Mouse (Mus musculus) heart, embryonic 14.5 days (tissue): ENCODE data around the gene Dnajc22. TPM values are rescaled to one million over a fixed set of nuclear protein-coding genes. Genes with fewer than 3 reads are reported as not detected.

Experiments used
- ATAC-seq: fragments of 200-750 bp; cut with Nextera tagmentation; 2 replicates; pipeline ENCODE4 v1.8.0; 2017; ENCODE audit warnings: low read depth, moderate TSS enrichment; ENCODE audit not compliant: insufficient number of reproducible peaks, insufficient read depth, low FRiP score
- H3K27ac ChIP-seq, 2 experiments: fragments of 200-500 bp in 1 of 2; fragments of 300-500 bp in 1 of 2; sonication (generic) in 1 of 2; replicated peaks in 1 of 2; 2 replicates each; pipeline ENCODE4 v1.5.1; 2012 to 2014; ENCODE audit warnings: low read depth in 2 of 2, low read length in 2 of 2, control low read depth in 1 of 2, mild to moderate bottlenecking in 1 of 2, mixed read lengths in 1 of 2; ENCODE audit not compliant: control insufficient read depth in 1 of 2, insufficient read depth in 1 of 2
- H3K27me3 ChIP-seq: fragments of 300-500 bp; sonication (generic); 2 replicates; pipeline ENCODE4 v1.6.1; 2014; ENCODE audit warnings: mild to moderate bottlenecking, low read length, control low read depth; ENCODE audit not compliant: control insufficient read depth, insufficient read depth
- H3K36me3 ChIP-seq: fragments of 300-500 bp; sonication (generic); 2 replicates; pipeline ENCODE4 v1.6.1; 2014; ENCODE audit warnings: mild to moderate bottlenecking, control low read depth, low read length, mixed read lengths; ENCODE audit not compliant: control insufficient read depth, insufficient read depth
- H3K4me1 ChIP-seq, 2 experiments: fragments of 200-500 bp in 1 of 2; fragments of 300-500 bp in 1 of 2; sonication (generic) in 1 of 2; 2 replicates each; pipeline ENCODE4 v1.6.1; 2012 to 2014; ENCODE audit warnings: low read length in 2 of 2, control low read depth in 1 of 2, mixed read lengths in 1 of 2; ENCODE audit not compliant: control insufficient read depth in 2 of 2, insufficient read depth in 2 of 2
- H3K4me2 ChIP-seq: fragments of 300-500 bp; sonication (generic); 2 replicates; pipeline ENCODE4 v1.6.1; 2014; ENCODE audit warnings: mild to moderate bottlenecking, low read length
- H3K4me3 ChIP-seq, 2 experiments: fragments of 200-500 bp in 1 of 2; fragments of 300-500 bp in 1 of 2; sonication (generic) in 1 of 2; 2 replicates each; pipeline ENCODE4 v1.5.1; 2012 to 2014; ENCODE audit warnings: low read length in 2 of 2, mild to moderate bottlenecking in 2 of 2, control low read depth in 1 of 2, low read depth in 1 of 2, moderate library complexity in 1 of 2; ENCODE audit not compliant: control insufficient read depth in 1 of 2, insufficient read depth in 1 of 2
- H3K9ac ChIP-seq: fragments of 300-500 bp; sonication (generic); 2 replicates; pipeline ENCODE4 v1.6.1; 2014; ENCODE audit warnings: mild to moderate bottlenecking, low read length
- H3K9me3 ChIP-seq: fragments of 300-500 bp; sonication (generic); 2 replicates; pipeline ENCODE4 v1.6.1; 2016; ENCODE audit warnings: low read length, control low read depth; ENCODE audit not compliant: control insufficient read depth
- WGBS: fragments of 180-500 bp; shearing (Covaris S2); extraction: QIAGEN DNeasy Blood & Tissue Kit; methylation state at CpG from one replicate; pipeline ENCODE4 v1.1.7; 2014; 5-methylcytosine and 5-hydroxymethylcytosine counted together
- polyA plus RNA-seq: library from polyadenylated mRNA; unstranded; fragments of >200 nt; fragmentation: Nextera tagmentation; extraction: Ambion mirVana; gene quantifications from 2 replicates; pipeline ENCODE4 v1.2.1, GENCODE M21; 2014

Dnajc22 gene
- polyA plus RNA-seq, 1 experiment from 2014 or later, result 1.3 TPM

- no peak overlapping the region for H3K9ac ChIP-seq
- no peaks in the 10 kb centered on the region for H3K9me3 ChIP-seq
- ATAC-seq, result peak; percentile 76
- H3K4me2 ChIP-seq, result 0 out of 2 replicates have a peak overlapping the region, but pooled peaks have one; percentile 11
- peaks cover 9 to 16% of the 10 kb centered on the region in 2 experiments for H3K4me1 ChIP-seq
- H3K27me3 ChIP-seq, result no peaks in the 10 kb centered on the region
- H3K27ac ChIP-seq, result peak overlapping the region; percentile 62 to 71
- no peak overlapping the region for H3K4me3 ChIP-seq
- H3K36me3 ChIP-seq, result no peaks in the 10 kb centered on the region
- 17% methylated on average over 11 of the region's 11 CpGs for WGBS
These were observed 23.6 kb downstream of the Dnajc22 start for GRCm38 (mm10) chr15:99116539-99116938.

DNA sequence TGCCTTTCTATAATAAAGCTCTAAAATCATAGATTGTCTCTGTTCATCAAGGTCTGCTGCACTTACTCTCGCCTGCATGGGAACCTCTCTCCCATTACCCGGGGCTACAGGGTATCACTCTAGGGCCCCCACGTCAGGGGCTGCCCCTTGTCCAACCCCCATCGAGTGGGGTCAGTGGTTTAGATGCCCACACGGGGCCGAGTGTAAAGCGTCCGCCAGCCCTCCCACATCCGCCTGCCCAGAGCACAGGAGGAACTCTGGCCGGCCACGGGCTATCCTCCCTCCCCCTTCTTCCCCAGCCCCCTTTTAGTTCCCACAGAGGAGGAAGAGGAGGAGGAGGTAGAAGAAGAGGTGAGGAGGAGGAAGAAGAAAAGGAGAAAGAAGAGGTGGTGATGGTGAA, 27.8 kb downstream of the Dnajc22 start:
- H3K9ac ChIP-seq, result peak overlapping the region; percentile 59; the same call in 1 of the 2 replicates
- no peaks in the 10 kb centered on the region for H3K36me3 ChIP-seq
- peaks cover 9 to 16% of the 10 kb centered on the region in 2 experiments for H3K4me1 ChIP-seq
- H3K9me3 ChIP-seq, result no peaks in the 10 kb centered on the region
- ATAC-seq, result no peak
- H3K27ac ChIP-seq, result no peak overlapping the region; a peak in 1 of 4 replicates
- H3K4me2 ChIP-seq, result peak overlapping the region; percentile 46
- 10% methylated on average over 11 of the region's 11 CpGs for WGBS
- H3K4me3 ChIP-seq, result no peak overlapping the region
- no peaks in the 10 kb centered on the region for H3K27me3 ChIP-seq

- Histone ChIP-seq H3K9me3 (no peaks in the 10 kb centered on the region), H3K36me3 (no peaks in the 10 kb centered on the region), H3K9ac (no peak overlapping the region), H3K4me1 (peaks cover 6 to 12% of the 10 kb centered on the region in 2 experiments), H3K4me2 (no peak overlapping the region), H3K4me3 (no peak overlapping the region), H3K27ac (no peak overlapping the region), H3K27me3 (no peaks in the 10 kb centered on the region)
- no peak for ATAC-seq
- 82% methylated on average over 2 of the region's 2 CpGs for WGBS
These were observed 29.7 kb downstream of the Dnajc22 start for GRCm38 (mm10) chr15:99122642-99123041.

- 1% methylated on average over 12 of the region's 12 CpGs for WGBS
- H3K9me3 ChIP-seq, result no peaks in the 10 kb centered on the region
- H3K27ac ChIP-seq, result peak within 1 kb of the TSS; percentile 96 to 97
- peaks cover 13 to 35% of the 10 kb centered on the region in 2 experiments for H3K4me1 ChIP-seq
- H3K4me3 ChIP-seq, result peak within 1 kb of the TSS; percentile 63 to 83
- H3K27me3 ChIP-seq, result no peaks in the 10 kb centered on the region
- H3K4me2 ChIP-seq, result peak within 1 kb of the TSS; percentile 66
- ATAC-seq, result no peak; the same call in 1 of the 2 replicates
- H3K9ac ChIP-seq, result peak within 1 kb of the TSS; percentile 83
- H3K36me3 ChIP-seq, result no peaks in the 10 kb centered on the region
These were observed 32.7 kb downstream of the Dnajc22 start, which contains the start of gene Spats2 for GRCm38 (mm10) chr15:99125711-99126080. Gene Spats2, plus strand, starts transcription at chr15:99125916.

DNA sequence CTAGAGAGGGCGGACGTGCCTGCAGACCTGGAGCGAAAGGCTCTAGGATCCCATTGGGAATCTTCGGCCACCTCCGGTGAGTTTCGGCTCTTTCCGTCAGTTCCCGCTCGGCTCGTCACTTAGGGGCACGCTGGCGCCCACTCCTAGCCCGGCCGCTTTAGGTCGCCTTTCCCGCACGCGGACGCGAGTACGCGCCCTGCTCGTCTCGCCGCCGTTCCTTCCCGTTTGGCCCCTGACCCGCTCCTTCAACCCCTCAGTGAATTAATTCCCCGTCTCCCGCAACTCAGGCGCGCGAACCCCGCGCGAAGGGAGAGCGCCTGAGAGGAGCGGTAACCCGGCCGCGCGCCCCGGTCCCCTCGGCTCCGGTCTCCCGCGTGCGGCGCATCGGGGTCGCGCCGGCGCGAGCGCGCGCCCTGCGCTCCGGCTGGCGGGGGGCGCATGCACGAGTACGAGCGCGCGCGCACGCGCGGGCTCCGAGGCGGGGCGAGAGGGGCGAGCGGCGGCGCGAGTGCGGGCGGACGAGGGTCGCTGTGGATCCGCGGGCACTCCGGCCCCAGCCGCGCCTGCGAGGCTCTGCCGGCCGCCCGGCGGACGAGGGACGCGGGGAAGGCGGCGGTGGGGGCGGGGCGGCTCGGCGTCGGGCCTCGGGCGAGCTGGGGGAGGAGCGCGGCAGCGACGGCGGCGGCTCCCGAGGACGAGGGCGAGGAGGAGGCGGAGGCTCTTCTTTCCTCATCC, 33.3 kb downstream of the Dnajc22 start:
- Histone ChIP-seq H3K27ac (peak overlapping the region; percentile 96 to 97), H3K4me3 (peak overlapping the region; percentile 63 to 83), H3K36me3 (no peaks in the 10 kb centered on the region; the same call in 1 of the 2 replicates), H3K4me2 (peak overlapping the region; percentile 66), H3K4me1 (peaks cover 9 to 31% of the 10 kb centered on the region in 2 experiments), H3K27me3 (no peaks in the 10 kb centered on the region), H3K9me3 (no peaks in the 10 kb centered on the region), H3K9ac (peak overlapping the region; percentile 83)
- peak; percentile 82 for ATAC-seq
- WGBS, result under 1% methylated on average over 105 of the region's 115 CpGs

DNA sequence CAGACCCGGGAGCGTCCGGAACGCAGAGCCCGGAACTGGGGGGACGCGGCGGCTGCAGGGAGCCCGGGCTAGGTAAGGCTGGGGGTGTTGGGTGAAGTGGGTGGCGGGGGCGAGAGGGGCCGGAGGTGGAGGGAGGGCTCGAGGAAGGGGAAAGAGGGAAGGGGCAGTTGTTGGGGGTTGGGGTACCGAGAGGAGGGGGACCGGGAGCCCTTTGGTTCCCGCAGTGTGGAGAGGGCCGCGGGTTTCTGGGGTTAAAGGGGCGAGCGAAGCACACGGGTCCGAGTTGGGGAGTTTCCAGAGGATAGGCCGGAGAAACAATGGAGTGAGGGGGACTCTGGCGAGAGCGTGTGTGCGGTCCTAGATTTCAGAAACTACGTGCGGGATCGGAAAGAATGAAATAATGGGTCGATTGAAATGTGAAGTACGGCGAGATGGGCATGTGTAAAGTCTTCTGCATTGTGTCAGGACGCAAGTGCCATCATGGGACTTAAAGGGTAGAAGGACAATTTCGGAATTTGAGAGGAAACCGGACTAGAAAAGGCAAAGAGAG, 33.9 kb downstream of the Dnajc22 start:
- Histone ChIP-seq H3K9ac (peak overlapping the region; percentile 83), H3K27ac (peak overlapping the region; percentile 96 to 97), H3K4me3 (peak overlapping the region; percentile 63 to 83), H3K4me2 (peak overlapping the region; percentile 66), H3K9me3 (no peaks in the 10 kb centered on the region), H3K36me3 (peaks cover 5% of the 10 kb centered on the region; the same call in 1 of the 2 replicates), H3K4me1 (peaks cover 9 to 30% of the 10 kb centered on the region in 2 experiments), H3K27me3 (no peaks in the 10 kb centered on the region)
- 0 out of 2 replicates have a peak, but pooled peaks have one; percentile 2 for ATAC-seq
- WGBS, result under 1% methylated on average over 34 of the region's 35 CpGs

- no peak for ATAC-seq
- Histone ChIP-seq H3K9me3 (no peaks in the 10 kb centered on the region), H3K9ac (peak overlapping the region; percentile 83), H3K36me3 (peaks cover 9% of the 10 kb centered on the region; the same call in 1 of the 2 replicates), H3K27ac (no peak overlapping the region), H3K4me1 (peaks cover 9 to 30% of the 10 kb centered on the region in 2 experiments), H3K4me3 (peak overlapping the region in 1 of 2 experiments; percentile 63; a peak in 3 of 4 replicates), H3K27me3 (no peaks in the 10 kb centered on the region), H3K4me2 (peak overlapping the region; percentile 66)
- 65% methylated on average over 6 of the region's 6 CpGs for WGBS
These were observed 35.0 kb downstream of the Dnajc22 start for GRCm38 (mm10) chr15:99127851-99128522.
